Mouse (Mus musculus): ENCODE measurements at regions not wholly inside any gene's neighbourhood (a gene's known extent, or its start where the extent isn't known, plus 50 kb on each side); places are given as distances from the start of the nearest gene placed in this dataset.

DNA sequence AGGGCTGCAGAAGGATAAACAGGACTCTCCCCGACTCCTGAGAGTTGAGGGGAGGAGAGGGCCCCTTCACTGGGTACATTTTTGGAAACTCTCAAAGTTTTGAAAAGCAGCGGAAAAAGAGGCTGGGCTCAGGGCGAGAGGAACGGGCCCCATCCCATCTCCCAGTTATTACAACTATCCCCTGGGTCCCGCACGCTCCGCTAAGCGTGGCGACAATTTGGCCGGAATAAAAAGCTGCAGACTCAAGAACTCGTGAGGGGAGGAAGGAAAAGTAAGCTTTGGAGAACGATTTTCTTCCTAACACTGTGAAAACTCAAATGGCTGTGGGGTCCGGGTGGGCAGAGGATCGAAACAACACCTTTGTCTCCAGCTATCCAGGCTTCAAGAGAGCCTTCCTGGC, 611.4 kb upstream of the Sall1 start:
- DNase-seq (ENCODE audit: low spot score in 2 of 2): no peak

DNA sequence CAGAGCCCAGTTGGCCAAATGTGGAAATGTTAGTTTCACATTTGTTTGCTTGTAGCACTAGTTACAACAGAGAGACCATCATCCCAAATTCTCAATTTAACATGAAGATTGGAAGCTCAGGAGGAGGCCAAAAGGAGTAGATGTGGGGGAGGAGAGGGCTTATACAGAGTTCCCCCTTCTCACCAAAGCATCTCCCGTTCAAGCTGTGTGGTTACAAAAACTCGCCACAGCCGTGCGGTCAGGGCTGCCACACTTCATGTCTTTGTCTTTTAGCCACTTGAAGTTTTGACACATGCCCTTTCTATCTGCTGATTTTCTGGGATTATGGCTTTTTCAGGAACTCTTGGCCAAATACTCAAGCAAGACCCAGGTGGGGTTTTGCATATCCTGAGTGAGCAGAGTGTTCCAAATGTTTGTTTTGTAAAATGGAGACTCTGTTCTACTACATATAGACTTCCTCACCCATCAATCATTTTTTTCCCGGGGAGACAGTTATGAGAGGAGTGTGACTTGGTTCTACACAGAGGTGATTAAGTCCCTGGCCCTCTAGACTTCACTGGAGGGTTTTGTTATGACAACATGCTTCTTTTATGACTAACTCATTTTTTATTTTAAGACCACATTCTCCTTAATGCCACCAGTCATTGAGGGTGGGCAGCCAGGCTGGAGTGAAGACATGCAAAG, 605.4 kb upstream of the Sall1 start:
- DNase-seq (ENCODE audit: low spot score in 2 of 2): no peak

DNA sequence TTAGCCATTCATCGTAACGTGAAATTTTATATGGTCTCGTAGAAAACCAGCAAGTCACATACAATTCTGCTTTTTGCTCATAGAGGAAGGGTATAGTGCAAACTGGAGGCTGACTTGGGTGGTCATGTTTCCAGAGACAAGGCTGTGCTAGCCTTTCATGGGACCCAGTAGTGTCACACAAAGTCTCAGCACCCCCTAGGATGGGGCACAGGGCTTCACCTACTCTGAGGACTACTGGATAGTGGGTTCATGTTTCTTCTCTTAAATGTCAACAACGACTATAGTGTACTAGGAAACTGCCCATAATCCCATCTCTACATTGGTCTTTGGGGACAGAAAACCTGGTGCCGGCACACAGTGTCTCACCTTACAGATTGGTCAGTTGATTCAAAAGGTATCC, 603.0 kb upstream of the Sall1 start:
- DNase-seq (ENCODE audit: low spot score in 2 of 2): no peak

DNA sequence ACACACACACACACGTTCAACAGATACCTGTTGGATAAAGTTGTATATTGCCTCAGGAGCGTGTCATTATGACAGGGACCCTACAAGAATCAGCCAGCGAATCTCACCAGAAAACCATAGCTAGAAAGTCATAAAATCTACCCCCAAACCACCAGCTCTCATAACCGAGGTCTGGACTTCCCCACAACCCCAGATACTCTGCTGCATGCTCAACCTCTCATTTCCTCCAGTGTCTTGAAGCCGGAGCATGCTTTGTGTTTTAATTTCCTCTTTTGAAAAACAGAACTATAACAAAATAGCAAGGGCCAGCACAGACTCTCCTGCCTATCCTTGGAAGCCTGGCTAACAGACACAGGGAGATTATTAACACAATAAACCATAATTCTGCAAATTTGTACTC, 597.4 kb upstream of the Sall1 start:
- DNase-seq (ENCODE audit: low spot score in 2 of 2): no peak

DNA sequence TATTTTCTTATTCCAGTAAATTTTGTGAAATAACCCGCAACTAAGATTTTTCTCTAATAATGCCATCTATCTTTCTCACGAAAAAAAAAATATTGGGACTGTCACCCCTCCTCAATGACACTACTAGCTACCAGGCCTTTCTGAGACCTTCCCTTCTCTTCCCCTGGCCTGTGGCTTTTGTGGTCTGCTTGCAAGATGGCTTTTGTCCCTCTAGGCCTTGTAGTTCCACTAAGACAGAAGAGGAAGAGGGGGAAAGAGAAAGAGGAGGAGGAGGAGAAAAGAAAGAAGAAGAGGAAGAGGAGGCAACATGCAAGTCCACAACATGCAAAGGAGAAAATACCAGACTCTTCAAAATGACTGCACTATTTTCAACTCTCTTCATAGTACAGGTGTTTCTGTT, 590.9 kb upstream of the Sall1 start:
- DNase-seq (ENCODE audit: low spot score in 2 of 2): no peak

DNA sequence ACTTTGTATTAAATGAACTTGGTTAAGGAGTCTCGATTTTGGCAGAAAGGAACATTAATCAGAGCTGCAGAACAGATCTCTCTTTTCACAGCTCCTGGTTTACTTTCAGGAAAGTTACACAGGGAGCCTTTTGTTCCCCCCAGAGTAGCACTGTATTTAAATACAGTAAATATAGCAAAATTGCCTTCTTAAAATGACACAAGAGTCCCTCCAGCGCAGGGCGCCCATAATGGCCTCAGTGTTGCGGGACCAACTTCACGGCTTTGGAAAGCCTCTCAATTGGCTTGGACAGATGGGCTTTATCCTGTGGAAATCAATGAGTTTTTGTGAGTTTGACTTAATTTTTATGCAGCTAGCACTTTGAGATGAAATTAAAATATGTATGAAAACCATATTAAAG, 588.3 kb upstream of the Sall1 start:
- no peak for DNase-seq (ENCODE audit: low spot score in 2 of 2)

DNA sequence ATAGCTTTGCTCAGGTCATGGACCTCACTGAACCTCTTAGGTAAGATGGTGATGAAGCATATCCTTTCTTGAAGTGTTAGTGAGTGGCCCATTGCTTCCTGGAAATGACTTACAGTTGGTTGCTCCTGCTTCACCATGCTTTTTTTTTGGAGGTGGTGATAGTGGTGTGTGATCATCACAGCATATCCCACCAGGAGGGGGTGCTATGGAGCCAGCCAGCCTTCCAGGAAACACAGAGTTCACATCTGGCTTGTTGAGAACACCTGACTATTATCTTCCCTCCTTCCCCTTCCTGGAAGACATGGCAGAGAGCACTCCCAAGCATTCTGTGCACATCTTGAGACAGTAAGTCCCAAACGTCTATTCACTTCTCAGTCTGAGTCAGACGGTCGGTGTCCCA, 586.6 kb upstream of the Sall1 start:
- no peak for DNase-seq (ENCODE audit: low spot score in 2 of 2)

DNA sequence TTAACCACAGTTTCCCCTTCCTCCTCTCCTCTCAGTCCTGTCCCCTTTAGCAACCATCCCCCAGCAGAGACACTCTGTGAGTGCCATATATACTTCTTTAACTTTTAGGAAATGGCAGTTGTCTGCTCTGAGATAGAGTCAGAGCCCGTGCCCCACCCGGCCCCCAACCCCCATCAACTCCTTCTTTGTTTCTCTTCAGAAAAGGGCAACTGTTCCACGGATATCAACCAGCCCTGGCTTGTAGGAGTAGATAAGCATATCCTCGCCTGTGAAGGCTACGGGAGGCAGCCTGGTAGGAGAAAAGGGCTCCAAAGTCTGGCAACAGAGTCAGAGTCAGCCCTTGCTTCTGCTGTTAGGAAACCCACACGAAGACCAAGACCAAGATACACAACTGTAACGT, 574.1 kb upstream of the Sall1 start:
- no peak for DNase-seq (ENCODE audit: low spot score in 2 of 2)

DNA sequence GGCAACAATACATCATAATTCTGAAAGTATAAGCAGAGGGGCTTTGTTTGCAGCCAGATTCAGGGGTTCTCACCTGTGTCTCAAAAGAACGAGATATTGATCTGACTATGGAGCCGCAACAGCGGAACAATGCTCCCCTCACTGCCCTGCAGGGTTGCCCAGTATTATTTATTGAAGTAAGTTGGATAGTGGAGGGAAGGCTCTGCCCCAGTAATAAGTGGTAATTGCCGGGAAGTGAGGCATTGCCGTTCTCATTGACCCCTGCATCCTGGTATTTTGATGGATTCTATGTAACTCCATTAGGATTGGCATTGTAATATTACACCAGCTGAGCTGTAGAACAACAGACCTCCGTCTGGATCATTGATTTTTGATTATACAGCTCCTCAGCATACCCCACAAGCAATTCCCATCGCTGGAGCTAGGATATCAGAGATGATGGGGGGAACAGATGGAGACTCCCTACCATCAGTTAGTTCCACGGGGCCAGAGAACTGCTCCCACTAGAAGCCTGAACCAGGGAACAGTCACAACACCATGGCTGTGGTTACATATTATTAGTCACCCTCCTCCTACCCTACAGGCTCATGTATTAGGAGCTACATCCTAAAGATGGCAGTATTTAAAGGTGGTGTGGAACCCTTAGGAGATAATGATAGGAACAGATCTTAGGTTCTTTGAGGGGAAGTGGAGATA, 572.0 kb upstream of the Sall1 start:
- no peak for DNase-seq (ENCODE audit: low spot score in 2 of 2)

DNA sequence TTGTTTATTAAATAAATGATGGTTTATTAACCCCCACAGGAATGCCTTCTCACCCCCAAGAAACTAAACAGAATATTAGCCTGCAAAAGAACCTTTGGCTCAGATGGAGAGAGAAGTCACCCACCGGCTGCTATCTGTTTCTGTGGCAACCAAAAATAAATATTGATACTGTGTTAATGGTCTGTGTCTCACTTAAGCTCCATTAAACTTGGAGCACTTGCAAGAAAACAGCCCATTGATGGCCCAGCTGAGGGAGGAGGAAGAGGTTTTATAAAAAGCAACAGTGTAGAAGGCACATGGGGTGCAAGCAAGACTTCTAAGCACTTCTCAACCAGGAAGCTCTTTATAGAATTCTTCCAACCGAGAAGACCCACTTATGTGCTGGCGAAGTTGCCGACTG, 565.1 kb upstream of the Sall1 start:
- DNase-seq (ENCODE audit: low spot score in 2 of 2): no peak

DNA sequence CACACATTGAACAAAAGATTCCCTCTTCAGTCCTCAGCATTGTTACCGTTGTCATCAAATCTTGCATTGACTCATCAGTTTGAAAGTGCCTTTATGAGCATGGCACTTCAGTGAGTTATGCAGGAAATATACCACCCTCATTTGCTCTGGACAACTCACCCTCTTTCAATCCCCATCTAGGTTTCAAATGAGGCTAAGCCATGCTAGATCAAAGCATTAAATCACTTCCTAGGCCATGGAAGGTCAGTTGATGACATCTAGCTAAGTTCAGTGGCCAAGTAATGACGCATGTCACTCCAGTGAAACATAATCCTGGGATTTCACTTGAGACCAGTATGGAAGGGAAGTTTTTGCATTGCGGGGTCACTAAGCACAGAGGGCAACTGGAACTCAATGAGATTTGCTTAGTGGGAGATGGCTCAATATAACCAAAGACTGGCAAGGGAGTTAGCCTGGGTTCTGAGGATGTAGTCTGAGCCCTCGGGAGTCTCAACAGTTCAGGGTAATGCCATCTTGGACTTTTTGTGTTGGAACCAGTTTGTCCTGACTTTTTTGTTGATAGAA, 562.0 kb upstream of the Sall1 start:
- DNase-seq (ENCODE audit: low spot score in 2 of 2): no peak

DNA sequence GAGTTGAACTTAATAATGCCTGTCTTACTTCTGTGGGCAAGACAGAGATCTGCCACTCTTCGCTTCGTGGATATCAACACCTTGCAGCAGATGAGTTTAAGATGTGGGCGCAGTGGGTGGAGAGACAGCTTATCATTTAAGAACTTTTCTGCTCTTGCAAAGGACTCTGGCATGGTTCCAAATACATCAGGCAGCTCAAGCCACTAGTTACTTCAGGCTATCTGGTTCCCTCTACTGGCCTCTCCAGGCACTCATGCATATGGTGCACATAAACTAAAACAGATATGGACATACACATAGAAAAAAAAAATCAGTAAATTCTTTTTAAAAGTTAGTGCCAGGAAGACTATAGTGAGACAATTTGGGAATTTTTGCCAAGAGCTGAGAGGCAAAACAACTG, 560.5 kb upstream of the Sall1 start:
- no peak for DNase-seq (ENCODE audit: low spot score in 2 of 2)

DNA sequence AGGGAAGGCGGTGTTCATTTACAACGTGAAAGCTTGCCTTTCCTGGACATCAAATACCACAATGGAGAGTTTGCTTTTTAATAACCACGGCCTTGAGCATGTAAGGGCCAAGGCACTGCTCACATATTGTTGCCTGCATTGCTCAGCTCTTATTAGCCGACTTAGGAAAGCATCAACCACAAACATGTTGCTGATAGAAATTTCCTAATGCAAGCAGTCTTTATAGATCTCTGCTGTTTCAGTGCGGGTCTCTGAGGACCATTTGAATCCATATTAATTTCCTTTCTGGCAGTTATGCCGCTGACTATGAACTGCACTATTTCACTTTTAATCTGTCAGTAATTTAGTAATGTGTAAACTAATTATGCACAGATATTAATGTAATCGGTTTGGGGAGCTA, 552.4 kb upstream of the Sall1 start:
- no peak for DNase-seq (ENCODE audit: low spot score in 2 of 2)

DNA sequence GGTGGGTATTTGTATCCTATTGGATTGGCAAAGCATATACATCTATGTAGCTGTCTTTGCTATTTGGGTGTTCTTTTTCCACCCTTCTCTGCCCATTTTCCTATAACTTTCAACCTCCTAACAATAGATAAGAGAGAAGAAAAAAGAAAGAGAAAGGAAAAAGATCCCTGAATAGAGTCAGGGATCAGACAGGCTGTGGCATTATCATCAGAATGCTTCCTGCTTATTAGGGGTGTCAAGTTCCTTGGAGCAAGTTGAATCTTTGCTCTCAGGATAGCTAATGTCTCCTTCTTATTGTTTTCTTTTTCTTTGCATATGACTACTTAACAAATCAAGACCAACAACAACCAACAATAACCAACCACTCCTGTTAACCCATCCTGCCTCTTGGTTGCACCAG, 539.1 kb upstream of the Sall1 start:
- no peak for DNase-seq (ENCODE audit: low spot score in 2 of 2)

DNA sequence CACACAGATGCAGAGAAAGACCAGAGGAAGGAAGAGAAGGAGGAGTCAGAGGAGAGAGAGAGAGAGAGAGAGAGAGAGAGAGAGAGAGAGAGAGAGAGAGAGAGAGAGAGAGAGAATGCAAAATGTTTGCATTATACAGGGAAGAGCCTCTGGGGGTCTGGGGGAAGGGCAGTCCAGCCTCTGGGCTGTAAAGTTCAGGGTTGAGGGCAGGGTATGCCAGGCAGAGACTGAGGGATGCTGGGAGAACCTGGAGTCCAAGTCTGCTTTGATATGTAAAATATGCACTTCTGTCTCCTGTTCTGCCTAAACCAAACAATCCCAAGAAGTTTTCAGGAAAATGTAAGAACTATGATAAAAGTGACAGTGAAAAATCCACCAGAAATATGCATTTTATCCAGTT, 538.6 kb upstream of the Sall1 start:
- DNase-seq (ENCODE audit: low spot score in 2 of 2): no peak

DNA sequence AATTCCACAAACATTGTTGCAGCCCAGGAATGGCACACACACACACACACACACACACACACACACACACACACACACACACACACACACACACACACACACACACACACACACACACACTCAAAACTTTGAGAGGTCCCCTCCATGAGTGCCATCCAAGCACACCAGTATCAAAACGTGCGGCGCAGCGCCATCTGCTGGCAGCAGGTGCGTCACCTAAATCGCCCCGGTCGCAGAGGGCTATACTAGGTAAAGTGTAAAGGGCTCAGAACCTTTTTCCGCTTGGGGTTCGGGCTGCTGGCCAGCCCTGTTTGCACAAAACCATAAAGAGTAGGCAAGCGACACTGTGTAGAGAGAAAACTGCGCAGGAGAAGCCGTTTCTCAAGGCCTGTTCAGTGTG, 527.9 kb upstream of the Sall1 start:
- peak; percentile 56 to 81 for DNase-seq (ENCODE audit: low spot score in 2 of 2)

DNA sequence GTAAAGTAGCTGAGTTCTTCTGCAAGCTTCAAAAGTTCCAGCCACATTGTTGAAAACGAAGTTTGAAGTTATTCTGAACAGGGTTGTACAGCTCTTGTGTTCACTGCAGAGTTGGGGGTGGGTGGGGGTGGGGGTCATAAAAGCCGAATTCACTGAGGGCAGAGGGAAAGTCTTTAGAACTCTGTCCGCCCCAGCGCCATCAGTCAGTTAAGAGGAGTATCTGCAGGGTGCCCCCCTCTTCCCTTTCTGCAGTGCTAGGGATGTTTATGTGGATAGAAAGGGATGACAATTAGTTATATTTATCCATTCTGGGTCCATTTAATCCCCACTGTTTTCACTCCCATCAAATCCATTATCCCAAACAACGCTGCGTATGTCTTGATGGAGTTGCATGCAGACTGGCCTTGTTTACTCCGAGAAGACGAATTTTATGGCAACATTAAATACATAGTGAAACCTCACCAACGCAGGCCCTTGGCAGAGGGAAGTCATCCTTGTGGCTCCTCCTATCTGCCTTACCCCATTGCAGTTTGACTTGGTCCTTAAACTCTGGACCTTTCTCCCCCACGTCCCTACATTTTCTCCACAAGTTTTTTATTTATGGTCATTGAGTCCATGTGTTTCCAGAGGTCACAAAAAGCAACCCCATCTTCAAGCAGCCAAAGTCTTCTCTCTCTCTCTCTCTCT, 526.8 kb upstream of the Sall1 start:
- no peak for DNase-seq (ENCODE audit: low spot score in 2 of 2)

DNA sequence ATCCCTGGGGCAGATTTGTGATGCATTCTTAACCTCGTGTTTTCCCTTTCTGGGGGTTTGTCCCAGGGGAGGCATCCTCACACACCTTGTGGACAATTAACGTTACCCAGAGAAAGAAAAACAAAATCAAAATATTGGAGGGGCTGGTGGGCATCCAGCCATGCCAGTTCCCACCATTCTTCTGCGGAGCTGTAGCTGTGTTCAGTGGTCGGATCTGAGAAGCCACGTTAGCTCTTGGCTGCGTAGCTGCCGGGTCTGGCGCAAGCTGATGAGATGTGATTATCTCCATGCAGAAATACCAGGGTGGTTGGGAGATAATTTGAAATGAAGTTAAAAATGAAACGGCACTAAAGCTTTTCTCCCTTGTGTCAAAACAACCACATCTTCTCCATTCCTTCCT, 525.4 kb upstream of the Sall1 start:
- DNase-seq (ENCODE audit: low spot score in 2 of 2): no peak

DNA sequence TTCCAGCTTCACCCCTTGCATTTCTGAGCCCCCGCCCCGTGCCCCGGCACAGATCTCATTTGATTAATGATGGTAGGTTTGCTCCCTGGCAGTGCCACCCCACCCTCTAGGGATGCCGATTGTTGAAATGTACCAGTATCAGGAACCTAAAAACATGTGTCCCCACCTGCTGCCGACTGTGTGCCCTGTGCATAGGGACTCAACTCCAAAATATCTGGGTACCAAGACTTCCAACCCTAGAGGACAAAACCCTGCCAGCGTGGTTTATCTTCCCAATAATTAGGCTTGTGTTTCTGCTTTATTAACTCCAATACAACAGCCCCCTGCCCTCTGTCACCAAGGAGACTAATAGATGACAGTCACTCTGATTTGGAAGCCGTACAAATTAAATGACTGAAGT, 524.7 kb upstream of the Sall1 start:
- no peak for DNase-seq (ENCODE audit: low spot score in 2 of 2)

DNA sequence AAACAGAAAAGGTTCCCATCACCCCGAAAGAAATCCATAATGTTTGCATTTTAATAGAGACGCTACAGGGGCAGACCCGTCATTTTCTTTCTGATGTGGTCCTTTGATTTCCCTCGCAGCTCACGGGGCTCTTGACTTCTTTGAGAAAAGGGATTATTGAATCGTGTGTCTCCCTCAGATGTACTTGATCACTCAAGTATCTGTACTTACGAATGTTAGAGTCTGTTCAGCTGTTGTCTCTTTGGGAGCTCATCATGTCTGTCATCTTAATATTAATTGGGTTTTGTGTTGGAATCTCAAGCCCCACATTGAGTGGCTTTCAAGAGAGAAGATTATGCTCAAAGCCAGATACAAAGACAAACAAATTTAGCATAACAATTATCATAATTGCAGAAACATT, 523.0 kb upstream of the Sall1 start:
- no peak for DNase-seq (ENCODE audit: low spot score in 2 of 2)

DNA sequence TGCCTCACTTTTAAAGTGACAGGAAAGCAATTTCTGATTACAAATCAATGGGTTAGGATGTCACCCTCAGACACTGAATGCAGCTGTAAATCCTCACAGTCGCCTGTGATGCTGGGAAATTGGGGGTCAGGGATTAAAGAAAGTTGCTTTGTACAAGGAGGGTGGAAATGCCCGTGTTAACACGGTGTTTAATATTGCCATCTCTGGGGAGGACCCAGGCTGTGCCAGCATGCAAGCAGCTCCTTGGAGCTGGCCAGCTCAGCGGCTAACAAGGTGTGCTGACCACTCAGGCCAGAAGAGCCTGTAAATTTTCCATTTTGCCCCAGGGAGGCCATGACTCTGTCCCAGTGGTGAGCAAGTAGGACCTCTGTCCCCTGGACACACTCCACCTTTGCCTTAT, 522.5 kb upstream of the Sall1 start:
- no peak for DNase-seq (ENCODE audit: low spot score in 2 of 2)

DNA sequence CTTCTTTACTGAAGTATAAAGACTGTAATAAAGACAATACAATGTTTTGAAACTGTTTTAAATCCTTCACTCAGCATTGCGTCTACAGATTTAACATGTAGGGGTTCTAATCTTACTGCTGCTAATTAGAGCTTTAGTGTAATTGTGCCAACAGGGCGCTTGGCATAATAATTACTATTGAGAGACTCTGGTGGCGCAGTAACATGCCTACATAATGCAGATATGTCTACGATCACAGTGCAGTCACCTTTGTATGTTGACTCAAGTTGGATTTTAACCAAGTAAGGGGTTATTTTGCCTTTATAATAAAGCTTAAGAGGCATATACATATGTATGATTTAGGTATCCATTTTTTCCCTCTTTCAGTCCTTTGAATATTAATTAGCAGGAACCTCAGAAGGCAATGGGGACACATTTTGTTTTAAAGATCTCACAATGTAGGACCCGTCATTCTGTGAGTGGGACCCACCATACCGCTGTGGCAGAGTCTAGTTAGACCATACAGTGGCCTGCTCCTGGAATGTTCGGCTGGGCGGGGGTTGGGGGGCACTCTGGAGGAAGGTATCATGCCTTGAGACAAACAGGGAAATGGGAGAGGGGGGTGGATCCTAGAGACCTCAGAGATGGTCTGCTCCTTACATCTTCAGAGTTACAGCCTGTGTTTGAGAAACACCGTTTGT, 521.3 kb upstream of the Sall1 start:
- DNase-seq (ENCODE audit: low spot score in 2 of 2): no peak

All from frontal cortex, postnatal 10 days (tissue).